Mouse (Mus musculus) kidney, adult 8-10 months (tissue): ENCODE results near the gene Clrn2.
"Not testable (repeated sequence)": the region's sequence is repeated elsewhere in the genome, so short reads cannot be mapped to it uniquely, and the experiment has no call there.

ENCODE experiments used
- DNase-seq, 2 experiments: peaks; one replicate each; pipeline ENCODE4 v3.0.0; 2022

Gene Clrn2

GRCm38 (mm10) chr5:45453451-45453850, at the start of gene Clrn2:
TSS of gene Clrn2 (plus strand) at chr5:45453751.
- no peak for DNase-seq

DNA sequence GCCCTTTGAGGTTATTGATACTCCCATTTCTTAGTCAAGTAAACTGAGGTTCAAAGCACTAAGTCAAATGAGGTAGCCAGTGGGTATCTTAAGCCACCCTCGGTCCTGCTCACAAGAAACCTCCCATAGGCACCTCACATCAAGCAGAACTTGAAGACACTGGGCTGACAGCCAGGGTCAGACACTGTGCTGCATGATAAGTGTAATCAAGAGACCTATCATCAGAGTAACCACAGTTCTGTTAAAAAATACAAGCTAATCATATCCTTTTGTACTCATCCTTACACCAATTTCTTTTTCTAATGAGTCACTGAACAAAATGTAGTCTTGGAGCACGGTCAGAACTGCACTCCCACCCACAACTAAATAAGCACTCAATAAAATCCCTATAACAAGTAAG, 47.4 kb upstream of the Clrn2 start:
- no peak for DNase-seq

DNA sequence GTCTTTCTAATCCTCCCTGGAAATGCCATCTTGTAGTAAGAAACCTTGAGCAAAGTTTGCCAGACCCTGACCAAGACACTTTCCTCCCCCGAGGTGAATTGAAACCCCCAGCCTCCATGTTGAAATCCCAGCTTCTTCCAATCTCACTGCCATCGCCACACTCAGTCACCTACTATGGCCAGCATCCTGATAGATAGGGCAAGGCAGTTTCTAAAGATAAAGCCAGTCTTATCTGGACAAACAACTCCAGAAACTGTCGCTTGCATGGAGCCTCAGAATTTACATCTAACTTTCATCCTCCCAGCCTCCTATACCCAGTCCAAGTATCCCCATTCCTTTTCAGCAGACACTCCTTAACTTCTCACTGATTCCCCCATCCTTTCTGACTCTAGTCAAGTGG, 37.1 kb upstream of the Clrn2 start:
- DNase-seq, result no peak

GRCm38 (mm10) chr5:45417859-45418443, 35.6 kb upstream of the Clrn2 start:
- DNase-seq, result no peak

DNA sequence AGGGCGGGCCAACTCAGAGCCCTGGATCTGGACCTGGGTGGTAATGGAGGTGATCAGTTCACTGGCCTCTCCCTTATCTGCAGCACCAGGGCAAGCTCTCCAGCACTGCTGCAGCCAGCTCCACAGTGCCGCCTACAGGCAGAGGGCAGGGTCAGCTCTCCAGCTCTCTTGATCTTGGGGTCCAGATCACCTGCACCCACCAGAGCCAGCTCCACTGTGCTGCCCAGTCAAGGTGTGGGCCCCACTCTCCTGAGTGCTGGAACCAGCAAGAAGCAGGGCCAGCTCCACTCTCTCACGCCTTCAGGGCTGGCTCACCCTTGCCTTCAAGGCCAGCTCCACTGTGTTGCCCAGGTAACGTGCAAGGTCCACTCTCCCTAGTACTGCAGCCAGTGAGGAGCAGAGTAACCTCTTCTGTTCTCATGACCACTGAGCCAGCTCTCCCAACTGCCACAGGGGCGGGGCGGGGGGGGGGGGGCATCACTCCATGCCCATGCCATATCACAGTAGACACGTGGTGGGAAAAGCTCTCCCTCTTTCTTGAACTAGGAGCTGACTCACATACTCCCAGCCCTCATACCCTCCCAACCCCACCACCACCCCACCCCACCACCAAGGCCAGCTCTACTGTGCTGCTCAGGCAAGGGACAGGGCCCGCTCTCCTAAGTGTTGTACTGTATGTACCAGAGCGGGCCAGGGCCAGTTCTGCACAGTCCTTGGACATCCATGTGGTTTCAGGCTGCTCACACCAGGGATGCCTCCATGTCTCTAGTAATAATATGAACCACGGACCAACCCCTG, 33.5 kb upstream of the Clrn2 start:
- DNase-seq, result peak; percentile 49 to 65

DNA sequence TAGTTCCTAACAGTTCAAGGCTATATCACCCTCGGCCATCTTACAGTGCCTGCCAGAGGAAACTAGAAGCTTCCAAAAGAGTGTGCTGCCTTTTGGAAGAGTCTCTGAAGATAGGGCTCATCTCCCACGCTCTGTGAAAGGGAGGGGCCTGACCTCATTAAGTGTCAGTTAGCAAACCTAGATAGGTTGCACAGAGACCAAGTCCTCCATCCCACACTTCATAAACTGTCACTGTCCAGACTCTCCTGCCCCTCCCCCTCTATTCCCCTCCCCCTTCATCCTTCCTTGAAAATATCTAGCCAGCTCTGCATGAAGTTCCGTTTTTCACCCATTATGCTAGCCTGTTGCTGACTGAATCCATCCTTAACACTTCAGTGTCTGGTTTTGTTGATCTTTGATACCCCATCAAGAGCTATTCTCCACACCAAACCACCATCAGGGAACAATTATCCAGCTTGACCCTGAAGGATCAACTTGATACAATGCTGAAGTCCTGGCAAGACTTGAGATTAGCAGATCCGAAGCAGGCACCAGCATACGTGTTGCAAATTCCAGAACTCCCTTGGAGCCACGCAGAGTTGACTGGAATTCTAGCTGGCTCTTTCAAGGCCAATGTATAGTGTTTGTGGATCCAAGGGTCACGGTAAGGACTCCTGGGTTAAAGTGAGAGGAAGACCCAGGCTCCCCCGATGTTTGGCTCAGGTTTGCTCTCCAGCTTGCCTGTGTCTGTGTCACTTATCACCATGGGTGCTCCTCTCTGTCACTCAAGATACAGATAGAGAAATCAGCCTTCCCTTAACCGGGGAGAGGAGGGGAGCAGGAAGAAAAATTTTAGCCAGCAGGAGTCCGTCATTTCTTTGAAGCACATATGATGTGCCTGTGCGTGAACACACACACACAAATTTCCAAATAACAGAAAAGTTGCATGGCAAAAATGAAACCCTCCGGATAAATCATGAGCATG, 31.4 kb upstream of the Clrn2 start:
- no peak for DNase-seq

- peak in 1 of 2 experiments; percentile 56 for DNase-seq
These were observed 29.3 kb upstream of the Clrn2 start for GRCm38 (mm10) chr5:45424021-45424886.

DNA sequence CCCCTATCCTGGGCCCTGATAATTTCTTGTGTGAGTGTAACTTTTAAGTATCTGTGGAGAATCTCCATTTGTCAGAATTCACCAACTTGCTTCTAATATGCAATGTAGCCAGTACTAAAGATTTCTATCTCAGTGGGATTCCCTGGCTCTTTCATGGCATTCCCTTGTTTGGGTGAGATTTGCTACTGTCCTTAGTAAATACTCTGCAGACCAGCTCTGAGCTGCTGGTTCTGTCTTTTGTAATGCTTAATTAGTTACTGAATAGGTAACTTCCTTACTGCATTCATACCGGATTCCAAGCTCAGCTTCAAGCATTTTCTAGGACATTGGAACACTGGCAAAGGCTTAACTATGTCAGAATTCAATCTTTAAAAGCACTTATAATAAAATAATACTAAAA, 27.8 kb upstream of the Clrn2 start:
- not testable (repeated sequence) for DNase-seq

DNA sequence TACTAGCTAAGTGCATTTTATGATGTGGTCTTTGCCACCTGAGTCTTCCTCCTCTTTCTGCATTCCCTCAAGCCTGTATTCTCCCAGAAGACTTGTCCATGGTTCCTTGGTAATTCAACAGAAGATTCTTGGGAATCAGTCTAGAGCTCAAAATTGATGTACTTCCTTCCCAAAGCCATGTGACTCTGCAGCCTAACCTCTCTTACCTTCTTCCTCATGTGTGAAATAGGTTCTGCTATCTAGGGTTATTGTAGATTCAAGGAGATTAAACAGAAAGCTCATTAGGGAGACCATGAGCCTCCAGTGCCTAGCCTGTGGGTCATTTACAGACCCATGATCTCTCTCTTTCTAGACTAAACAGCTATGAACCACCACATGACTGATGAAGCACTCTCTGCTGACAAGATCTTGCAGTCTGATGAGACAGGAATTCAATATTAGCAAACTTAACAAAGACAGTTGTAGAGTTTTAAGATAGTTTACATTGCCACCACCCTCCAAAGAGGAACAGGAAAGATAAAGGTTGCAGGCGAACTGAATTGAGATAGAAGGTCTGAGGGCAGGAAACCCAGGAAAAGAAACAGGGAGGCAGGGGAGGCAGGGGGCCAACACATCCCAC, 27.0 kb upstream of the Clrn2 start:
- DNase-seq, result no peak

DNA sequence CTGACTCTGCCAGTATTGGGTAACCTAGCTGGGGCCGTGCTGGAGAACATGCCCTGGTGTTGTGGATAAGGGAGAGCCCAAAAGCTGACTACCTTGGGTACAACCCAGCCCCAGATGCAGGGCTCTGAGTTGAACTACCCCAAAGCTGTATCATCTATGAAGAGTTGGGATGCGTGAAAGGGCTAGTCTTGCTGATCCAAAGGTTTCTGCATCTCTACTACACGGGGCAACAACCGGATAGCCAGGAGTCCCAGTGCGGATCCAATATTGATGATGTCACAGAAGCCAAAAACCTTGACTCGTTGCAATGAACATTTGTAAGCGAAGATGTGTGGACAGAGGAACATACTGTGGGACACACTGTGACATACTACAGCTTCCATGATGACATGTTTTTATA, 25.7 kb upstream of the Clrn2 start:
- DNase-seq, result no peak

- DNase-seq, result peak; percentile 67 to 82
These were observed 17.3 kb upstream of the Clrn2 start for GRCm38 (mm10) chr5:45435967-45436950.

DNA sequence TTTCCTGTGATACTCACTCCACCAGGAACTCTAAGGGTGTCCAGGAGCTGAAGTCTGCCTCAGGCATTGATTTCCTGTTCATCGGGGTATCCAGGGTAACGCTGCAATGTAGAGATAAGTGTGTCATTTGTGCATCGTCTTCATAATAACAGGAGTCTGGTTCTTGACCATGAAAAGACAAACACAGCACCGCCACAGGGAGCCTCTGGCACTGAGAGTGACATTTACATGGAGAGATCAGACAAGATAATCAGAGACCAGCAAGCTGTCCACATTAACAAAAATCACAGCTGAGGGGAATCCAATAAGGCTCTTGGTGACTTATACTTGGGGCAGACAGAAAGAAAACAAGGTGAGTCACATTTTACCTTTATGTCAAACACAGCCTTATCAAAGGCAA, 15.7 kb upstream of the Clrn2 start:
- no peak for DNase-seq

DNA sequence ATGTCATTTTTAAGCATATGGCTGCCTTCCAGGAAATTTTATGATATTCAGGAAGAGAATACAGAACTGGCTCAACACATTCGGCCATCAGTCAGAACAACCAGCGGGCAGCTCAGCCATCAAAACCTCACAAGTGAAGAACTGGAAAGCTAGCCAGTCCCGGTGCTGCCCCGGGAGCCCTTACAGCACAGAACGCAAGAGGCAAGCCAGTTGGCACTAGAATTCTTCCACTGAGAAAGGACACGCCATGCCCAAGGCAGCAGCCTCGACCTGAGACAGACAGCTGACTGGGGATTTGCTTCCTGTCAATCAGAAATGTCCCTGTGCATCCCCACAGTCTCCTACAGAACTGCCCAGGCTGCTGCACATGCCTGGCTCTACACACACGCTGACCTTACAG, 15.2 kb upstream of the Clrn2 start:
- DNase-seq, result no peak

DNA sequence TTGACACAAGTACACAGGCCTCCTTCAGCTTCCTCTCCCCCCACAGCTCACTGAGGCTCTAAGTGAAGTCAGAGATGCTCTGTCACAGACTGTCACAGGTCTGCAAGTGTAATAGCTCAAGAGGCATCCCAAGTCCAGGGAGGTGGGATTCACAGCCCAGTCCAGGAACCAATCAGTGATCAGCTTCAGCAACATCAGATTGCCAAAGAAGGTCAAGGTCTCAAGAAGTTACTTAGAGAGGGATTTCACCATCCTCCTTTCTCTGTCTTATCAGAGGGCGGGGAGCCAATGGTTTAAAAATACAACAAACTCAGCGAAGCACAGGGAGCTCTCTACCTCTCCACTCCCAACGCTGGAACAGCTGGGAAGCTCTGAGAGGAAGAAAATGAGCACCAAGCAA, 12.4 kb upstream of the Clrn2 start:
- no peak for DNase-seq

DNA sequence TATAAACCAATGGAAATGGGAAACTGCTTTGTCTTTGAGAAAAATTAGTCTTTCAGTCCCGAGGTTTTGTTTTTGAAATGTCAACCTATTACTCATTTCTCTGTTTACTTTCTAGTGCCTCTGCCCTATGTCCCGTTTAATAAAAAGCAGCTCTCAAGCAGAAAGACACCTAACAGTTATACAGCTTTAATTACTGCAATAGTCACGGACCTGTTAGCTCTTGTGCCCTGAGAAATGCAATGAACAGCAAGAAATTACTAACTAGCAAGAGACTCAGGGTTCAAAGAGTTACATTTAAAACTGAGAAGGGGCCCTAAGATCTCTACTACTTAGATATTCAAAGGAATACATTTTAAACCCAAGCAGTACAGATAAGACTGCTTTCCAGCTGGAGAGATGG, 11.8 kb upstream of the Clrn2 start:
- DNase-seq, result no peak

DNA sequence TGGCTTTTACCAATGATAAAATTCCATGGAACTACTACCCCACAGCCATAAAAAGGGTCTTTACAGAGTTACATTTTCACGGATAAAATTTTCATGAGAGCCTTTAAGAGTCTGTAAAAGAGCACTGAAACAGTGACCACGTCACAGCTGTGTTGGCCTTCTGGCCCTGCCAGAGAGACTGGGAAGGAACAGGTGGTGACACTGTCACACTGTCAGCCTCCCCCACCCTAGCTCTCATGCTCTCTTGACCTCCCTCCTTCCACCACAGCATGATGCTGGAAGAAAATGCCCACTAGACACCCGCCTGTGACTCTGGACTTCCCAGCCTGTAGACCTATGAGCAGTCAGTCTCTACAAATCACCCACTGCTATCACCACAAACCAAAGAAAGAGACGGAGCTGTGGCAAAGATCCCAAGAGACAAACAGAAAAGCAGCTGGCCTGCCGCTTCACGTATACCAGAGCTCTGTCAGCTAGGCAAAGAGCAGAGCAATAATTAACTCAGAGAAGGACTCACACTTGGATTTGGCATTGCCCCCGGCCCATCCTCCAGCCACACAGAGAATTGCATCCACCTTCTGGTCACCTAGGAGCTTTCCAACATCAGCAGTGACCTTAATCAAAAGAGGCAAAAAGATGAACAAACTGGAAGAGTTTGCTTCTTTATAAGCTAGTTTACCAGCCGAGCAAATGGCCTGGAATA, 9.3 kb upstream of the Clrn2 start:
- peak; percentile 76 to 77 for DNase-seq

DNA sequence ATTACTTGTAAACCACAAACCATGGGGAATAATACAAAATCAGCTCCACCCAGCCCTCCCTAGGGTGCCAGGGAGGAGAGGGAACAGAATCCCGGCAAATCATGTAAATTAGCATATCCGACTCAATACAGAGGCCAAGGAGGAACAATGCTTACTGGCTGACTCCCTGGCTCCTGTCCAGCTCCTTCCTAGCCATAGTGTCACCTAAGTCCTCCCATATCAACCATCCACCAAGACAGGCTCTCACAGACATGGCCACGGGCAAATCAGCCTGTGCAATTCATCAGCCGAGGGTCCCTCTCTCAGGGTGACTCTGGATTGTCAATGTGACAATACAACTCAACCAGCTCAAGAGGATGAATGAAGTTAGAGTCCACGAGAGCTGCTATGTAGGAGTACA, 4.9 kb upstream of the Clrn2 start:
- no peak for DNase-seq

DNA sequence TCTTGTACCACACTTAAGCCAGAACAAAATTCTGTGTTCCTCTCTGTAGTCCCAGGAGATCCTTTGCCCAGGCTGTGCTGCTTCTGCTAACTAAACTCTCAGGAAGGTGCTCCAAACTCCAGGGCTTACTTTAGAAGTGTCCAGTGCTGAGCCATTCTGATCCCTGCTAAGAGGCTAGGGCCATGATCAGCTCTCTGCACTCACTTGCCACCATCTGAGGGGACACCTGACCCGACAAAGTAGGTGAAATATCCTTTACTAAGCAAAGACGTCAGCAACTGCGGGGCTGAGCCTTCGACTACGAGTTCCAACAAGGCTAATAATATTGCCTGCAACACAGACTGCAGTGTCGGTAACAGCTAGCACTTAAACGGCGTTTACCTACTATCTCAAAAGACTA, 4.3 kb upstream of the Clrn2 start:
- DNase-seq, result no peak

DNA sequence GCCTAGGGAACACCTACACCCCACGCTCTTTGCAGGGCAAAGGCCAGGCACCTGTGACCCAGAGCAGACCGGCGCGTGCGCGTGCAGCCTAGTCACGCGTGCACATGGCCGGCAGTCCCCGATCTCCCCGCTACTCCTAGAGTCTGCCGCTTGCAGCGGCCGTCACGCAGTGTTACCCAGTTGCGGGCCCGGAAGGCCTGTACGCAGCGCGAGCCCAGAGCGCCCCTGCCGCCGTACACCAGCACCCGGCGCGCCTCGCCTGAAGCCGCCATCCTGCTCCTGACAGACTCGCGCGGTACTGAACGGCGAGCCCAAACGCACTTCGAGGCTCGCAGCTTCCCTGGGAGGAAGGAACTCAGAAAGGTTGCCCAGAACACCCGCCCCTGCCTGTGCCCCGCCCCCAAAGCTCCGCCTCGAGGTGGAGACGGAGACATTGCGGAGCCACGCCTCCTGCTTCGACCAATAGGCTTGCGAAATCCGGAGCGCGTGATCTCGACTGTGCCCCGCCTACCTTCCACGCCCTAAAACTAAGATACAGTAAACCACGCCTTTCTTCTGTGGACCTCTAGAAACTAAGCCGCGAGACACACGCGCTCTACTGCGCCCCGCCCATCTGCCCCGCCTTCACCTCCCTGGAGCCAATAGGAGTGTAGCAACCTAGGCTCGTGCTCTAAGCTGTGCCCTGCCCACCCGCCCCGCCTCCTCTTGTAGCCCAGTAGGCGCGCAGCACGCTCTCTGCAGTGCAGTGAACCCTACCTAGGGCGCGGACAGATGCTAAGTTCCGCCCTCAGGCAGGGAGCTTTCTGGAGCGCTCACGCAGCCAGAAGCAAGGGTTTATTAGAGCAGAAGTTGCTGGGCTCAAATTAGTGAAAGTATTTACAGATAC, 3.5 kb upstream of the Clrn2 start, which contains the start of gene Qdpr:
Gene Qdpr (minus strand): TSS at position 406 of the 886 bp plus-strand sequence.
- DNase-seq, result peak; percentile 98 to 99
